Mouse (Mus musculus): Measurements from ENCODE around the gene Lonp1. TPM values are rescaled to one million over a fixed set of nuclear protein-coding genes. Genes with fewer than 3 reads are reported as not detected.

Gene Lonp1
- polyA plus RNA-seq, 1 experiment from 2014 or later: 41.0 TPM

- Histone ChIP-seq H3K4me3 (replicated peaks) (peak within 1 kb of the TSS; percentile 73), H3K4me1 (replicated peaks) (peaks cover 59% of the 10 kb centered on the region), H3K27me3 (no peaks in the 10 kb centered on the region), H3K9ac (peak within 1 kb of the TSS; percentile 86), H3K4me2 (peak within 1 kb of the TSS; percentile 86), H3K36me3 (peaks cover 42% of the 10 kb centered on the region), H3K27ac (peak within 1 kb of the TSS; percentile 87), H3K9me3 (replicated peaks) (no peaks in the 10 kb centered on the region)
- under 1% methylated on average over 44 of the region's 44 CpGs for WGBS (ENCODE audit: insufficient replicate concordance)
- DNase-seq: peak; percentile 91
- peak; percentile 81 for ATAC-seq (ENCODE audit: low read depth)
Measured at GRCm38 (mm10) chr17:56609452-56610171, 17.1 kb downstream of the Lonp1 start, which contains the start of gene 2410015M20Rik. TSS of gene 2410015M20Rik (minus strand) at chr17:56609771.

- Histone ChIP-seq H3K27me3 (no peaks in the 10 kb centered on the region), H3K27ac (peak overlapping the region; percentile 87), H3K4me1 (replicated peaks) (peaks cover 51% of the 10 kb centered on the region), H3K4me2 (peak overlapping the region; percentile 86), H3K9ac (peak overlapping the region; percentile 86), H3K36me3 (peaks cover 44% of the 10 kb centered on the region), H3K9me3 (replicated peaks) (no peaks in the 10 kb centered on the region), H3K4me3 (replicated peaks) (peak overlapping the region; percentile 73)
- DNase-seq (no peak), ATAC-seq (ENCODE audit: low read depth) (no peak)
- 29% methylated on average over 5 of the region's 5 CpGs for WGBS (ENCODE audit: insufficient replicate concordance)
Measured at GRCm38 (mm10) chr17:56608699-56609098, 18.0 kb downstream of the Lonp1 start.

- peaks cover 46% of the 10 kb centered on the region for H3K4me1 ChIP-seq (replicated peaks)
- H3K4me3 ChIP-seq (replicated peaks): no peak overlapping the region
- ATAC-seq (ENCODE audit: low read depth) (no peak), DNase-seq (no peak)
- peak overlapping the region; percentile 86 for H3K4me2 ChIP-seq
- H3K36me3 ChIP-seq: peaks cover 55% of the 10 kb centered on the region
- peak overlapping the region; percentile 86; the same call in 1 of the 2 replicates for H3K9ac ChIP-seq
- no peak overlapping the region for H3K27ac ChIP-seq
- WGBS (ENCODE audit: insufficient replicate concordance): 72% methylated on average over 3 of the region's 3 CpGs
- H3K27me3 ChIP-seq: no peaks in the 10 kb centered on the region
- H3K9me3 ChIP-seq (replicated peaks): no peaks in the 10 kb centered on the region
Measured at GRCm38 (mm10) chr17:56607521-56608062, 19.1 kb downstream of the Lonp1 start.

GRCm38 (mm10) chr17:56605431-56605830 lies 21.3 kb downstream of the Lonp1 start:
- DNase-seq: no peak
- Histone ChIP-seq H3K27ac (no peak overlapping the region), H3K9me3 (replicated peaks) (no peaks in the 10 kb centered on the region), H3K27me3 (no peaks in the 10 kb centered on the region), H3K4me1 (replicated peaks) (peaks cover 24% of the 10 kb centered on the region), H3K4me2 (no peak overlapping the region), H3K36me3 (peaks cover 76% of the 10 kb centered on the region), H3K4me3 (replicated peaks) (no peak overlapping the region), H3K9ac (no peak overlapping the region)
- 89% methylated on average over 9 of the region's 9 CpGs for WGBS (ENCODE audit: insufficient replicate concordance)
- ATAC-seq (ENCODE audit: low read depth): no peak

- H3K4me3 ChIP-seq (replicated peaks): no peak overlapping the region
- H3K4me2 ChIP-seq: no peak overlapping the region
- WGBS (ENCODE audit: insufficient replicate concordance): 92% methylated on average over 3 of the region's 3 CpGs
- no peaks in the 10 kb centered on the region for H3K27me3 ChIP-seq
- peaks cover 19% of the 10 kb centered on the region for H3K4me1 ChIP-seq (replicated peaks)
- H3K9me3 ChIP-seq (replicated peaks): no peaks in the 10 kb centered on the region
- ATAC-seq (ENCODE audit: low read depth): no peak
- no peak overlapping the region for H3K27ac ChIP-seq
- peaks cover 86% of the 10 kb centered on the region for H3K36me3 ChIP-seq
- no peak for DNase-seq
- H3K9ac ChIP-seq: no peak overlapping the region
Measured at GRCm38 (mm10) chr17:56604422-56604821, 22.3 kb downstream of the Lonp1 start.

GRCm38 (mm10) chr17:56604070-56604380 lies 22.7 kb downstream of the Lonp1 start:
- DNase-seq (no peak), ATAC-seq (ENCODE audit: low read depth) (no peak)
- no peaks in the 10 kb centered on the region for H3K27me3 ChIP-seq
- H3K9ac ChIP-seq: no peak overlapping the region
- no peaks in the 10 kb centered on the region for H3K9me3 ChIP-seq (replicated peaks)
- 86% methylated on average over 9 of the region's 9 CpGs for WGBS (ENCODE audit: insufficient replicate concordance)
- H3K4me3 ChIP-seq (replicated peaks): no peak overlapping the region
- H3K27ac ChIP-seq: no peak overlapping the region
- H3K4me2 ChIP-seq: no peak overlapping the region
- H3K36me3 ChIP-seq: peaks cover 90% of the 10 kb centered on the region
- H3K4me1 ChIP-seq (replicated peaks): peaks cover 17% of the 10 kb centered on the region

- 95% methylated on average over 28 of the region's 28 CpGs for WGBS (ENCODE audit: insufficient replicate concordance)
- no peak for ATAC-seq (ENCODE audit: low read depth)
- Histone ChIP-seq H3K4me3 (replicated peaks) (no peak overlapping the region), H3K36me3 (peaks cover 90% of the 10 kb centered on the region), H3K4me1 (replicated peaks) (peaks cover 11% of the 10 kb centered on the region), H3K4me2 (no peak overlapping the region), H3K27ac (no peak overlapping the region), H3K9ac (no peak overlapping the region), H3K27me3 (no peaks in the 10 kb centered on the region), H3K9me3 (replicated peaks) (no peaks in the 10 kb centered on the region)
- no peak for DNase-seq
Measured at GRCm38 (mm10) chr17:56603186-56604069, 23.3 kb downstream of the Lonp1 start.

- no peaks in the 10 kb centered on the region for H3K9me3 ChIP-seq (replicated peaks)
- H3K4me2 ChIP-seq: no peak overlapping the region
- no peaks in the 10 kb centered on the region for H3K27me3 ChIP-seq
- ATAC-seq (ENCODE audit: low read depth) (no peak), DNase-seq (no peak)
- H3K4me1 ChIP-seq (replicated peaks): peaks cover 16% of the 10 kb centered on the region
- H3K27ac ChIP-seq: no peak overlapping the region
- H3K4me3 ChIP-seq (replicated peaks): no peak overlapping the region
- peaks cover 96% of the 10 kb centered on the region for H3K36me3 ChIP-seq
- no peak overlapping the region for H3K9ac ChIP-seq
- WGBS (ENCODE audit: insufficient replicate concordance): 87% methylated on average over 8 of the region's 8 CpGs
Measured at GRCm38 (mm10) chr17:56593527-56594271, 33.0 kb downstream of the Lonp1 start.

- Histone ChIP-seq H3K4me1 (replicated peaks) (peaks cover 25% of the 10 kb centered on the region), H3K9me3 (replicated peaks) (no peaks in the 10 kb centered on the region), H3K27me3 (no peaks in the 10 kb centered on the region), H3K4me2 (no peak overlapping the region), H3K27ac (no peak overlapping the region), H3K36me3 (peaks cover 100% of the 10 kb centered on the region), H3K4me3 (replicated peaks) (no peak overlapping the region), H3K9ac (no peak overlapping the region)
- ATAC-seq (ENCODE audit: low read depth): no peak
- DNase-seq: no peak
Measured at GRCm38 (mm10) chr17:56592553-56592952, 34.1 kb downstream of the Lonp1 start.

- 87% methylated on average over 4 of the region's 4 CpGs for WGBS (ENCODE audit: insufficient replicate concordance)
- H3K4me1 ChIP-seq (replicated peaks): peaks cover 44% of the 10 kb centered on the region
- H3K27ac ChIP-seq: no peak overlapping the region
- DNase-seq (no peak), ATAC-seq (ENCODE audit: low read depth) (no peak)
- no peaks in the 10 kb centered on the region for H3K27me3 ChIP-seq
- no peaks in the 10 kb centered on the region for H3K9me3 ChIP-seq (replicated peaks)
- H3K4me2 ChIP-seq: no peak overlapping the region
- no peak overlapping the region for H3K4me3 ChIP-seq (replicated peaks)
- H3K9ac ChIP-seq: no peak overlapping the region
- H3K36me3 ChIP-seq: peaks cover 79% of the 10 kb centered on the region
Measured at GRCm38 (mm10) chr17:56588921-56589320, 37.8 kb downstream of the Lonp1 start.

- Histone ChIP-seq H3K27ac (peak overlapping the region; percentile 27; the same call in 1 of the 2 replicates), H3K9me3 (replicated peaks) (no peaks in the 10 kb centered on the region), H3K4me1 (replicated peaks) (peaks cover 51% of the 10 kb centered on the region), H3K4me3 (replicated peaks) (peak overlapping the region; percentile 95; the same call in 1 of the 2 replicates), H3K9ac (peak overlapping the region; percentile 40), H3K27me3 (no peaks in the 10 kb centered on the region), H3K36me3 (peaks cover 70% of the 10 kb centered on the region), H3K4me2 (peak overlapping the region; percentile 92; the same call in 1 of the 2 replicates)
- 88% methylated on average over 1 of the region's 1 CpGs for WGBS (ENCODE audit: insufficient replicate concordance)
- ATAC-seq (ENCODE audit: low read depth) (no peak), DNase-seq (no peak)
Measured at GRCm38 (mm10) chr17:56587773-56588172, 38.9 kb downstream of the Lonp1 start.
